Mouse (Mus musculus) lung, adult 2 months (tissue): Measurements from ENCODE around the gene Ascc2.

ENCODE experiments used
- CTCF ChIP-seq: fragments of 200-500 bp; IDR thresholded peaks from 2 replicates; pipeline ENCODE4 v1.5.1; 2011; ENCODE audit warnings: mild to moderate bottlenecking, low read length, control low read depth; ENCODE audit not compliant: insufficient read depth
- POLR2A ChIP-seq: fragments of 200-500 bp; IDR thresholded peaks from 2 replicates; pipeline ENCODE4 v1.6.1; 2011; ENCODE audit warnings: low read depth, mild to moderate bottlenecking, control low read depth, low read length, borderline replicate concordance; ENCODE audit errors: extremely low read depth

DNA sequence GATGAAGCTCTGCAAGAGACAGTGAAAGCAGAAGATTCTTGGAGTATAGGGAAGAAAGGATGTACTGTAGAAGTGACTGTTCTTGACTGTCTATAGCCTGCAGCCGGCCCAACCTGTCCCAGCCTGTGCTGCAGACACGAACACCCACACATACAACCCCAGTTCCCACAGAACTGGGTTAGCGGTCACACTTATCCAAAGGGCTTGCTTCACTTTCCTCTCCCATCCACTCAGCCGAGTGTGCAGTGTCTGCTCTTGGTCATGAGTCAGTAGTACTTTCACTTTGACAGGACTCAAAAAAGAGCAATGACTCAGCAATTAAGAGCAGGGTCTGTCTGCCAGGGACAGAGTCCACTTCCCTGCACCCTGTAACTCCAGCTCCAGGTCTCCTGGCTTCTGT is 23.8 kb downstream of the Ascc2 start:
- TF ChIP-seq CTCF, result no peak
- no peak for TF ChIP-seq POLR2A
